Mouse (Mus musculus) midbrain, embryonic 13.5 days (tissue): ENCODE data around the gene Il22ra2. TPM values are rescaled to one million over a fixed set of nuclear protein-coding genes. Genes with fewer than 3 reads are reported as not detected.

Experiments used
- ATAC-seq: fragments of 200-750 bp; cut with Nextera tagmentation; 2 replicates; pipeline ENCODE4 v1.8.0; 2017; ENCODE audit warnings: mild to moderate bottlenecking, moderate TSS enrichment, moderate library complexity
- H3K27ac ChIP-seq: fragments of 300-500 bp; sonication (generic); 2 replicates; pipeline ENCODE4 v1.5.1; 2015; ENCODE audit warnings: inconsistent platforms, mild to moderate bottlenecking, moderate library complexity
- H3K27me3 ChIP-seq: fragments of 300-500 bp; sonication (generic); 2 replicates; pipeline ENCODE4 v1.6.1; 2015; ENCODE audit warnings: mild to moderate bottlenecking, inconsistent platforms
- H3K36me3 ChIP-seq: fragments of 300-500 bp; sonication (generic); 2 replicates; pipeline ENCODE4 v1.6.1; 2015; ENCODE audit warnings: mild to moderate bottlenecking, inconsistent platforms
- H3K4me1 ChIP-seq: fragments of 300-500 bp; sonication (generic); replicated peaks from 2 replicates; pipeline ENCODE4 v1.6.1; 2015; ENCODE audit warnings: inconsistent platforms
- H3K4me2 ChIP-seq: fragments of 300-500 bp; sonication (generic); replicated peaks from 2 replicates; pipeline ENCODE4 v1.6.1; 2015; ENCODE audit warnings: moderate library complexity, mild to moderate bottlenecking, inconsistent platforms
- H3K4me3 ChIP-seq: fragments of 300-500 bp; sonication (generic); replicated peaks from 2 replicates; pipeline ENCODE4 v1.5.1; 2015; ENCODE audit warnings: mild to moderate bottlenecking, inconsistent platforms
- H3K9ac ChIP-seq: fragments of 300-500 bp; sonication (generic); replicated peaks from 2 replicates; pipeline ENCODE4 v1.6.1; 2015; ENCODE audit warnings: mild to moderate bottlenecking, inconsistent platforms
- H3K9me3 ChIP-seq: fragments of 300-500 bp; sonication (generic); 2 replicates; pipeline ENCODE4 v1.6.1; 2016; ENCODE audit warnings: mild to moderate bottlenecking, inconsistent platforms
- WGBS: fragments of 180-500 bp; shearing (Covaris S2); methylation state at CpG from one replicate; pipeline ENCODE4 v1.1.7; 2015; 5-methylcytosine and 5-hydroxymethylcytosine counted together
- polyA plus RNA-seq: library from polyadenylated mRNA; unstranded; fragments of >200 nt; fragmentation: Nextera tagmentation; extraction: Ambion mirVana; gene quantifications from 2 replicates; pipeline ENCODE4 v1.2.1, GENCODE M21; 2015

The Il22ra2 gene
- polyA plus RNA-seq, 1 experiment from 2014 or later = not detected

GRCm38 (mm10) chr10:19609125-19609524 is 12.7 kb upstream of the Il22ra2 start:
- H3K27ac ChIP-seq = no peak overlapping the region
- H3K4me2 ChIP-seq = no peak overlapping the region
- no peak overlapping the region for H3K9ac ChIP-seq
- H3K27me3 ChIP-seq = no peaks in the 10 kb centered on the region
- H3K36me3 ChIP-seq = peaks cover 20% of the 10 kb centered on the region
- ATAC-seq = 0 out of 2 replicates have a peak, but pooled peaks have one; percentile 40
- WGBS = 38% methylated on average over 14 of the region's 14 CpGs
- no peaks in the 10 kb centered on the region for H3K9me3 ChIP-seq
- no peak overlapping the region for H3K4me3 ChIP-seq
- H3K4me1 ChIP-seq = 0 out of 2 replicates have a peak, but pooled peaks cover 2% of the 10 kb centered on the region

GRCm38 (mm10) chr10:19611616-19612015 is 10.2 kb upstream of the Il22ra2 start:
- H3K9ac ChIP-seq = no peak overlapping the region
- no peaks in the 10 kb centered on the region for H3K27me3 ChIP-seq
- H3K9me3 ChIP-seq = no peaks in the 10 kb centered on the region
- no peak for ATAC-seq
- no peak overlapping the region for H3K4me2 ChIP-seq
- 53% methylated on average over 2 of the region's 2 CpGs for WGBS
- H3K4me3 ChIP-seq = no peak overlapping the region
- H3K27ac ChIP-seq = no peak overlapping the region
- 0 out of 2 replicates have a peak, but pooled peaks cover 2% of the 10 kb centered on the region for H3K4me1 ChIP-seq
- H3K36me3 ChIP-seq = peaks cover 11% of the 10 kb centered on the region; the same call in 1 of the 2 replicates

GRCm38 (mm10) chr10:19613111-19613753 is 8.6 kb upstream of the Il22ra2 start:
- no peak overlapping the region for H3K9ac ChIP-seq
- no peaks in the 10 kb centered on the region for H3K27me3 ChIP-seq
- no peak overlapping the region for H3K27ac ChIP-seq
- WGBS = 71% methylated on average over 7 of the region's 7 CpGs
- H3K36me3 ChIP-seq = 0 out of 2 replicates have a peak, but pooled peaks cover 3% of the 10 kb centered on the region
- no peak overlapping the region for H3K4me2 ChIP-seq
- H3K4me3 ChIP-seq = no peak overlapping the region
- H3K9me3 ChIP-seq = no peaks in the 10 kb centered on the region
- ATAC-seq = no peak
- 0 out of 2 replicates have a peak, but pooled peaks cover 2% of the 10 kb centered on the region for H3K4me1 ChIP-seq

GRCm38 (mm10) chr10:19619736-19620135 is 2.1 kb upstream of the Il22ra2 start:
- H3K27ac ChIP-seq = no peak overlapping the region
- H3K27me3 ChIP-seq = no peaks in the 10 kb centered on the region
- H3K9ac ChIP-seq = no peak overlapping the region
- H3K4me3 ChIP-seq = no peak overlapping the region
- no peak for ATAC-seq
- 64% methylated on average over 5 of the region's 5 CpGs for WGBS
- H3K4me1 ChIP-seq = no peaks in the 10 kb centered on the region
- no peak overlapping the region for H3K4me2 ChIP-seq
- no peaks in the 10 kb centered on the region for H3K36me3 ChIP-seq
- H3K9me3 ChIP-seq = no peaks in the 10 kb centered on the region

GRCm38 (mm10) chr10:19624617-19625016 is 2.8 kb downstream of the Il22ra2 start:
- WGBS = 100% methylated on average over 1 of the region's 1 CpGs
- H3K27ac ChIP-seq = no peak overlapping the region
- H3K9me3 ChIP-seq = no peaks in the 10 kb centered on the region
- H3K36me3 ChIP-seq = no peaks in the 10 kb centered on the region
- H3K9ac ChIP-seq = no peak overlapping the region
- ATAC-seq = no peak
- H3K4me3 ChIP-seq = no peak overlapping the region
- no peaks in the 10 kb centered on the region for H3K27me3 ChIP-seq
- H3K4me2 ChIP-seq = no peak overlapping the region
- H3K4me1 ChIP-seq = no peaks in the 10 kb centered on the region

GRCm38 (mm10) chr10:19627342-19627741 is 5.5 kb downstream of the Il22ra2 start:
- H3K4me3 ChIP-seq = no peak overlapping the region
- no peaks in the 10 kb centered on the region for H3K4me1 ChIP-seq
- no peak for ATAC-seq
- no peak overlapping the region for H3K4me2 ChIP-seq
- no peaks in the 10 kb centered on the region for H3K27me3 ChIP-seq
- no peak overlapping the region for H3K9ac ChIP-seq
- no peak overlapping the region for H3K27ac ChIP-seq
- H3K36me3 ChIP-seq = no peaks in the 10 kb centered on the region
- WGBS = 95% methylated on average over 2 of the region's 2 CpGs
- no peaks in the 10 kb centered on the region for H3K9me3 ChIP-seq

GRCm38 (mm10) chr10:19627748-19628147 is 6.0 kb downstream of the Il22ra2 start:
- Histone ChIP-seq H3K4me1 (no peaks in the 10 kb centered on the region), H3K4me2 (no peak overlapping the region)
- 90% methylated on average over 4 of the region's 4 CpGs for WGBS

GRCm38 (mm10) chr10:19631616-19632195 is 9.9 kb downstream of the Il22ra2 start:
- WGBS = 80% methylated on average over 13 of the region's 13 CpGs
- Histone ChIP-seq H3K4me1 (no peaks in the 10 kb centered on the region), H3K9ac (no peak overlapping the region), H3K36me3 (no peaks in the 10 kb centered on the region), H3K4me2 (no peak overlapping the region), H3K27ac (no peak overlapping the region), H3K4me3 (no peak overlapping the region), H3K9me3 (no peaks in the 10 kb centered on the region), H3K27me3 (no peaks in the 10 kb centered on the region)
- no peak for ATAC-seq

More at GRCm38 (mm10) chr10:19627748-19628147, 6.0 kb downstream of the Il22ra2 start:
- ATAC-seq = no peak
- H3K9me3 ChIP-seq = no peaks in the 10 kb centered on the region
- H3K36me3 ChIP-seq = no peaks in the 10 kb centered on the region
- no peak overlapping the region for H3K4me3 ChIP-seq
- no peak overlapping the region for H3K9ac ChIP-seq
- no peak overlapping the region for H3K27ac ChIP-seq
- H3K27me3 ChIP-seq = no peaks in the 10 kb centered on the region

GRCm38 (mm10) chr10:19638851-19639250 is 17.1 kb downstream of the Il22ra2 start:
- ATAC-seq = no peak
- no peak overlapping the region for H3K9ac ChIP-seq
- no peak overlapping the region for H3K4me2 ChIP-seq
- no peaks in the 10 kb centered on the region for H3K9me3 ChIP-seq
- WGBS = 94% methylated on average over 5 of the region's 5 CpGs
- H3K27me3 ChIP-seq = no peaks in the 10 kb centered on the region
- H3K4me3 ChIP-seq = no peak overlapping the region
- no peaks in the 10 kb centered on the region for H3K4me1 ChIP-seq
- H3K27ac ChIP-seq = no peak overlapping the region
- H3K36me3 ChIP-seq = no peaks in the 10 kb centered on the region

- Histone ChIP-seq H3K4me1 (no peaks in the 10 kb centered on the region), H3K36me3 (no peaks in the 10 kb centered on the region), H3K4me2 (no peak overlapping the region), H3K9me3 (no peaks in the 10 kb centered on the region), H3K4me3 (no peak overlapping the region), H3K27ac (no peak overlapping the region), H3K27me3 (no peaks in the 10 kb centered on the region), H3K9ac (no peak overlapping the region)
- no peak for ATAC-seq
- WGBS = 100% methylated on average over 1 of the region's 1 CpGs
Measured at GRCm38 (mm10) chr10:19639630-19640029, 17.8 kb downstream of the Il22ra2 start.

- H3K27ac ChIP-seq = no peak overlapping the region
- H3K4me2 ChIP-seq = no peak overlapping the region
- 90% methylated on average over 2 of the region's 2 CpGs for WGBS
- no peak overlapping the region for H3K4me3 ChIP-seq
- 0 out of 2 replicates have a peak, but pooled peaks cover 4% of the 10 kb centered on the region for H3K9me3 ChIP-seq
- no peaks in the 10 kb centered on the region for H3K27me3 ChIP-seq
- no peak overlapping the region for H3K9ac ChIP-seq
- ATAC-seq = no peak
- no peaks in the 10 kb centered on the region for H3K36me3 ChIP-seq
- no peaks in the 10 kb centered on the region for H3K4me1 ChIP-seq
Measured at GRCm38 (mm10) chr10:19645119-19645518, 23.3 kb downstream of the Il22ra2 start.

GRCm38 (mm10) chr10:19657426-19657825 is 35.6 kb downstream of the Il22ra2 start:
- H3K9ac ChIP-seq = no peak overlapping the region
- H3K27ac ChIP-seq = no peak overlapping the region
- H3K4me1 ChIP-seq = no peaks in the 10 kb centered on the region
- H3K9me3 ChIP-seq = no peaks in the 10 kb centered on the region
- WGBS = 88% methylated on average over 9 of the region's 9 CpGs
- no peak overlapping the region for H3K4me3 ChIP-seq
- no peak overlapping the region for H3K4me2 ChIP-seq
- no peak for ATAC-seq
- no peaks in the 10 kb centered on the region for H3K36me3 ChIP-seq
- H3K27me3 ChIP-seq = no peaks in the 10 kb centered on the region
